Mouse (Mus musculus): Measurements from ENCODE around the gene Cd200. TPM values are rescaled to one million over a fixed set of nuclear protein-coding genes. Genes with fewer than 3 reads are reported as not detected.
A peak's percentile ranks its signal among the peaks of the same experiment; 100 is the strongest.

Gene Cd200
- polyA plus RNA-seq, 1 experiment from 2014 or later, result 226 TPM

GRCm38 (mm10) chr16:45399411-45399810 is 9.4 kb downstream of the Cd200 start:
- H3K4me2 ChIP-seq (replicated peaks), result no peak overlapping the region
- H3K4me3 ChIP-seq (replicated peaks), result no peak overlapping the region
- peaks cover 38% of the 10 kb centered on the region for H3K36me3 ChIP-seq
- H3K27ac ChIP-seq, result no peak overlapping the region
- no peaks in the 10 kb centered on the region for H3K9me3 ChIP-seq
- no peak overlapping the region for H3K9ac ChIP-seq (replicated peaks)
- no peaks in the 10 kb centered on the region for H3K27me3 ChIP-seq
- WGBS, result 86% methylated on average over 3 of the region's 3 CpGs
- H3K4me1 ChIP-seq (replicated peaks), result no peaks in the 10 kb centered on the region
- no peak for ATAC-seq

- peaks cover 54% of the 10 kb centered on the region for H3K36me3 ChIP-seq
- WGBS, result 85% methylated on average over 2 of the region's 2 CpGs
These were observed 11.4 kb downstream of the Cd200 start for GRCm38 (mm10) chr16:45397440-45397839.

GRCm38 (mm10) chr16:45392246-45392645 is 16.6 kb downstream of the Cd200 start:
- Histone ChIP-seq H3K27me3 (no peaks in the 10 kb centered on the region), H3K9me3 (no peaks in the 10 kb centered on the region), H3K9ac (replicated peaks) (no peak overlapping the region), H3K4me2 (replicated peaks) (no peak overlapping the region), H3K4me3 (replicated peaks) (no peak overlapping the region), H3K36me3 (peaks cover 56% of the 10 kb centered on the region), H3K4me1 (replicated peaks) (no peaks in the 10 kb centered on the region), H3K27ac (no peak overlapping the region)
- ATAC-seq, result no peak
- 80% methylated on average over 6 of the region's 6 CpGs for WGBS

More at GRCm38 (mm10) chr16:45397440-45397839, 11.4 kb downstream of the Cd200 start:
- Histone ChIP-seq H3K4me3 (replicated peaks) (no peak overlapping the region), H3K4me2 (replicated peaks) (no peak overlapping the region), H3K9ac (replicated peaks) (no peak overlapping the region), H3K9me3 (no peaks in the 10 kb centered on the region), H3K27ac (no peak overlapping the region), H3K27me3 (no peaks in the 10 kb centered on the region), H3K4me1 (replicated peaks) (no peaks in the 10 kb centered on the region)
- ATAC-seq, result no peak

GRCm38 (mm10) chr16:45391680-45392079 is 17.2 kb downstream of the Cd200 start:
- WGBS, result 83% methylated on average over 3 of the region's 3 CpGs
- Histone ChIP-seq H3K9me3 (no peaks in the 10 kb centered on the region), H3K36me3 (peaks cover 52% of the 10 kb centered on the region), H3K4me1 (replicated peaks) (no peaks in the 10 kb centered on the region), H3K27ac (no peak overlapping the region), H3K9ac (replicated peaks) (no peak overlapping the region), H3K4me3 (replicated peaks) (no peak overlapping the region), H3K27me3 (no peaks in the 10 kb centered on the region), H3K4me2 (replicated peaks) (no peak overlapping the region)
- no peak for ATAC-seq

GRCm38 (mm10) chr16:45390286-45390956 is 18.4 kb downstream of the Cd200 start:
- Histone ChIP-seq H3K27ac (no peak overlapping the region), H3K4me2 (replicated peaks) (no peak overlapping the region), H3K9me3 (no peaks in the 10 kb centered on the region), H3K36me3 (peaks cover 41% of the 10 kb centered on the region), H3K9ac (replicated peaks) (no peak overlapping the region), H3K4me1 (replicated peaks) (no peaks in the 10 kb centered on the region), H3K4me3 (replicated peaks) (no peak overlapping the region), H3K27me3 (no peaks in the 10 kb centered on the region)
- no peak for ATAC-seq
- 59% methylated on average over 5 of the region's 5 CpGs for WGBS

- Histone ChIP-seq H3K4me1 (replicated peaks) (no peaks in the 10 kb centered on the region), H3K9ac (replicated peaks) (no peak overlapping the region), H3K4me3 (replicated peaks) (no peak overlapping the region), H3K4me2 (replicated peaks) (no peak overlapping the region), H3K27me3 (no peaks in the 10 kb centered on the region), H3K27ac (no peak overlapping the region), H3K36me3 (peaks cover 35% of the 10 kb centered on the region), H3K9me3 (no peaks in the 10 kb centered on the region)
- 87% methylated on average over 2 of the region's 2 CpGs for WGBS
- 0 out of 2 replicates have a peak, but pooled peaks have one; percentile 40 for ATAC-seq
These were observed 19.0 kb downstream of the Cd200 start for GRCm38 (mm10) chr16:45389833-45390232.

GRCm38 (mm10) chr16:45389041-45389440 is 19.8 kb downstream of the Cd200 start:
- H3K27me3 ChIP-seq, result no peaks in the 10 kb centered on the region
- no peaks in the 10 kb centered on the region for H3K9me3 ChIP-seq
- peaks cover 27% of the 10 kb centered on the region for H3K36me3 ChIP-seq
- H3K4me3 ChIP-seq (replicated peaks), result no peak overlapping the region
- H3K9ac ChIP-seq (replicated peaks), result no peak overlapping the region
- 93% methylated on average over 2 of the region's 2 CpGs for WGBS
- H3K4me2 ChIP-seq (replicated peaks), result no peak overlapping the region
- H3K27ac ChIP-seq, result no peak overlapping the region
- H3K4me1 ChIP-seq (replicated peaks), result no peaks in the 10 kb centered on the region
- ATAC-seq, result no peak

- whole genome bisulfite sequencing, result 84% methylated on average over 3 of the region's 3 CpGs
- H3K36me3 ChIP-seq, result peaks cover 27% of the 10 kb centered on the region
- no peaks in the 10 kb centered on the region for H3K27me3 ChIP-seq
- H3K4me1 ChIP-seq (replicated peaks), result no peaks in the 10 kb centered on the region
- H3K27ac ChIP-seq, result no peak overlapping the region
- no peak overlapping the region for H3K9ac ChIP-seq (replicated peaks)
- no peak overlapping the region for H3K4me2 ChIP-seq (replicated peaks)
- H3K4me3 ChIP-seq (replicated peaks), result no peak overlapping the region
- no peaks in the 10 kb centered on the region for H3K9me3 ChIP-seq
- ATAC-seq, result no peak
These were observed 27.0 kb downstream of the Cd200 start for GRCm38 (mm10) chr16:45381811-45382210.

GRCm38 (mm10) chr16:45378959-45379358 is 29.9 kb downstream of the Cd200 start:
- H3K27me3 ChIP-seq, result no peaks in the 10 kb centered on the region
- no peaks in the 10 kb centered on the region for H3K9me3 ChIP-seq
- H3K9ac ChIP-seq (replicated peaks), result no peak overlapping the region
- H3K4me3 ChIP-seq (replicated peaks), result no peak overlapping the region
- no peak overlapping the region for H3K27ac ChIP-seq
- no peaks in the 10 kb centered on the region for H3K4me1 ChIP-seq (replicated peaks)
- WGBS, result 86% methylated on average over 3 of the region's 3 CpGs
- H3K36me3 ChIP-seq, result peaks cover 27% of the 10 kb centered on the region
- H3K4me2 ChIP-seq (replicated peaks), result no peak overlapping the region
- ATAC-seq, result no peak

GRCm38 (mm10) chr16:45378147-45378943 is 30.5 kb downstream of the Cd200 start:
- WGBS, result 94% methylated on average over 5 of the region's 5 CpGs
- no peaks in the 10 kb centered on the region for H3K9me3 ChIP-seq
- no peak overlapping the region for H3K27ac ChIP-seq
- ATAC-seq, result no peak
- peaks cover 27% of the 10 kb centered on the region for H3K36me3 ChIP-seq
- H3K9ac ChIP-seq (replicated peaks), result no peak overlapping the region
- no peaks in the 10 kb centered on the region for H3K4me1 ChIP-seq (replicated peaks)
- no peak overlapping the region for H3K4me3 ChIP-seq (replicated peaks)
- no peaks in the 10 kb centered on the region for H3K27me3 ChIP-seq
- H3K4me2 ChIP-seq (replicated peaks), result no peak overlapping the region

- WGBS, result 84% methylated on average over 4 of the region's 4 CpGs
- Histone ChIP-seq H3K4me2 (replicated peaks) (no peak overlapping the region), H3K9me3 (no peaks in the 10 kb centered on the region)
These were observed 31.5 kb downstream of the Cd200 start for GRCm38 (mm10) chr16:45377332-45377731.

GRCm38 (mm10) chr16:45376812-45377211 is 32.0 kb downstream of the Cd200 start:
- WGBS, result 79% methylated on average over 2 of the region's 2 CpGs
- H3K9ac ChIP-seq (replicated peaks), result no peak overlapping the region
- no peak for ATAC-seq

More at GRCm38 (mm10) chr16:45377332-45377731, 31.5 kb downstream of the Cd200 start:
- Histone ChIP-seq H3K4me1 (replicated peaks) (no peaks in the 10 kb centered on the region), H3K27ac (no peak overlapping the region), H3K27me3 (no peaks in the 10 kb centered on the region), H3K36me3 (peaks cover 17% of the 10 kb centered on the region), H3K9ac (replicated peaks) (no peak overlapping the region), H3K4me3 (replicated peaks) (no peak overlapping the region)
- ATAC-seq, result no peak

More at GRCm38 (mm10) chr16:45376812-45377211, 32.0 kb downstream of the Cd200 start:
- peaks cover 15% of the 10 kb centered on the region for H3K36me3 ChIP-seq
- H3K9me3 ChIP-seq, result no peaks in the 10 kb centered on the region
- H3K27ac ChIP-seq, result no peak overlapping the region
- H3K27me3 ChIP-seq, result no peaks in the 10 kb centered on the region
- H3K4me2 ChIP-seq (replicated peaks), result no peak overlapping the region
- no peaks in the 10 kb centered on the region for H3K4me1 ChIP-seq (replicated peaks)
- no peak overlapping the region for H3K4me3 ChIP-seq (replicated peaks)

Measured in midbrain, embryonic 13.5 days (tissue).